Mouse (Mus musculus): ENCODE results near the gene Hspa13. TPM values are rescaled to one million over a fixed set of nuclear protein-coding genes. Genes with fewer than 3 reads are reported as not detected.

Gene Hspa13
- polyA plus RNA-seq (2015; fragmentation: Nextera tagmentation; extraction: Ambion mirVana) = 33.2 and 33.5 TPM in 2 replicates

DNA sequence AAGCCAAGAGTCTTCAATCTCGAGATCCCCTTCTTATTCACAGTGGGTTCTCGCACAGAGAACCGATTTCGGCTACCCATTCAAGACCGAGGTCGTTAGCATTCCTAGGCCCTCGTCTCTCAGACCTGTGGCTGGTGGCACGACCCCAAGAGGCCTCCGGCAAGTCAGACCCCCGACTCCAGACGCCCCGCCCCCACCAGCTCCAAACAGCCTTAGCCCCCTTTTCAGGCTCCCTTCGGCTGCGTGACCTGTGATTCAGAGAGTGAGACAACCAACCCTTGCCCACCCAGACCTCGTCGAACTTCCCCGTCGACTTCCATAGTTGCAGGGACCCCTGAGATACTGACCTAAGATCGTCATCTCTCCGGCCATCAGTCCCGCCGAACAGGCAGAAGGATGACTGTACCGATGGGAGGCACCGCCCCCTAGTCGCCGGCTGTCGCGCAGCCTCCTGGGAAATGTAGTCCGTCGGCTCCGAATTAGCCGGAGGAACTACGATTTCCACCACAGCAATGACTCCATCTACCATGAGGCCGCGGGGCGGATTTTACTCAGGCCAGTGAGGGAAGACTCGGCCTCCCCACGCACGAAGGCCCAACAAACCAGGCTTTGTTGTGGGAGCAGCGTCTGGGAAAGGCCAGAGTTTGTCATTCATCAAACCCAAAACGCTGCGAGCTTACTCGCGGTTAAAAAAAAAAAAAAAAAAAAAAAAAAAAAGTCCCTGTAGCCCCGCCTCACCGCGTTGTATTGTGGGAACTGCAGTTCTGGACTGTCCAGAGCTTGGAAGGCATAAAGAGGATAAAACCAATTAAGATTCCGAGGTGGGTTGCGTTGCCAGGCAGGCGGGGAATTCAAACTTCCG, at the start of gene Hspa13:
Gene Hspa13 (minus strand): TSS at position 717 of the 862 bp plus-strand sequence.
- Histone ChIP-seq H3K27ac (peak within 1 kb of the TSS; percentile 69), H3K4me1 (no peaks in the 10 kb centered on the region), H3K9me3 (no peaks in the 10 kb centered on the region), H3K9ac (peak within 1 kb of the TSS; percentile 58), H3K4me3 (peak within 1 kb of the TSS; percentile 81), H3K27me3 (no peaks in the 10 kb centered on the region), H3K4me2 (peak within 1 kb of the TSS; percentile 75), H3K36me3 (0 out of 2 replicates have a peak, but pooled peaks cover 12% of the 10 kb centered on the region)
- ATAC-seq (ENCODE audit: borderline replicate concordance, extremely low read depth, low FRiP score, low TSS enrichment) = peak; percentile 99
- under 1% methylated on average over 51 of the region's 51 CpGs for WGBS

DNA sequence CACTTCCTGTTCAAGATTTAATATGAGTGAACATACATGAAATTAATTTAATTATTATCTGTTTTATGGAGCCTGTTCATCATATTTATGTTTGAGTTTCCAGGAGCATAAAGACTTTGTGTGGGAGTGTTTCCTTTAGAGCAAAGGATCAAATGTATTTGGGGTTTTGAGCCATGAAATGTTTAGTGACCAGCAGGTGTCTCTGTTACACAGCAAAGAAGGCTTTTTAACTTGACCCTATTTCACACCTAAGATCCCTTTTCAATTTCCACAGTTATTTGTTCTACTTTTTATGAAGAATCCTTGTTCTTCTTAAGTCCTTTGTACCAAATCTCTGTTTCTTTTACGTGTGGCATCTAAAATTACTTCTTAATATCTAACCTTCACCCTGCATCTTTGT, 12.4 kb upstream of the Hspa13 start:
- H3K4me3 ChIP-seq = no peak overlapping the region
- WGBS = 27% methylated on average over 1 of the region's 1 CpGs
- H3K27me3 ChIP-seq = no peaks in the 10 kb centered on the region
- H3K4me1 ChIP-seq = no peaks in the 10 kb centered on the region
- no peak for ATAC-seq (ENCODE audit: borderline replicate concordance, extremely low read depth, low FRiP score, low TSS enrichment)
- no peaks in the 10 kb centered on the region for H3K36me3 ChIP-seq
- no peak overlapping the region for H3K9ac ChIP-seq
- H3K9me3 ChIP-seq = no peaks in the 10 kb centered on the region
- H3K4me2 ChIP-seq = no peak overlapping the region
- H3K27ac ChIP-seq = no peak overlapping the region

DNA sequence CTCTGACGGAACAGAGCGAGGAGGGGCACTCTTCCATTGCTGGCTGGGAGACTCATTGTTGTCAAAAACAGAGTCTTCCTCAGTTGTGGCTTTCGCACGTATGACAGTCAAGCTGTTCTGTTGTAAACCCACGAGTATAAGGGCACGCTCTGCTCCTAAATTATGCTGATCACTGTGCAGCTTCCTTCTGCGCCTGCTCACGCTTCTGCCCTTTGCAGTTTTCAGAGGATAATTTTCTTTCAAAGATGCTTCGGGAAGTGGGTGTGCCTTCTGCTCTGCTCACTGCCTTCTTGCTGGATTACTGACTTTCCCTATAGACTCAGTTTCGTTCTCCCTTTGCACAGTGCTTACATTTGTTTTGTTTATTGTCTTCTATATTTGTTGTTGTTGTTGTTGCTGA, 6.3 kb upstream of the Hspa13 start:
- 88% methylated on average over 10 of the region's 10 CpGs for WGBS
- Histone ChIP-seq H3K27me3 (no peaks in the 10 kb centered on the region), H3K9me3 (no peaks in the 10 kb centered on the region), H3K4me3 (no peak overlapping the region), H3K27ac (no peak overlapping the region), H3K36me3 (no peaks in the 10 kb centered on the region), H3K4me1 (no peaks in the 10 kb centered on the region), H3K9ac (no peak overlapping the region), H3K4me2 (no peak overlapping the region)
- no peak for ATAC-seq (ENCODE audit: borderline replicate concordance, extremely low read depth, low FRiP score, low TSS enrichment)

DNA sequence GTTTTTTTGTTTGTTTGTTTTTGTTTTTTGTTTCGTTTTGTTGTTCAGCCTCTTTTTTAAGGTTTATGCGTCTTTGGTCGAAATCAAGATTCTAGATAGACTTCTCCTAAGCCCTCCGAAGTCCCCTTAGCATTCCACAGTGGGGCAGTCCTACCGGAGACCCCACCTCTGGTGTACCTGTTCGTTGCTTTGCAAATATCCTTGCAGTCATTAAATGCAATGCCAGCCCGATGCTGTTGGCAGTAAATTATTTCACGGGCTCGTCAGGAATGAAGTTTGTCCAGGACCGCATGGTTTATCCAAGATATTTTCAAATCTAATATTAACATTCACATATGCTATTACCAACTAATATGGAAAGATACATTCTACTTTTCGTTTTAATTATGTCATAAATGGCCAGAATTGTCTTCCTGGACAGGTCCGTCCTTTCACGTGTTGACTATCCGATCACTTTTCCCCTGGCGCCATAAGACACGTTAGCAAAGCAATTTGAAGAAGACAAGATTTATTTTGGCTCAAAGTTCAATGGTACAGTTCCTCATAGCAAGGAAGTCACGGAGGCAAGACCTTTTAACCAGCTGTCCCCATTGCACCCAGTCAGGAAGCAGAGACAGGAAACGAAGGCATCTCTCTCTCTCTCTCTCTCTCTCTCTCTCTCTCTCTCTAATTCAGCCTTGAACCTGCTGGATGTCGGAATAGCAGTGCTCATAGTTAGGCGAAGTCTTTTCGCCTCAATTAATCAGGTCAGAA, 522 bp upstream of the Hspa13 start:
- Histone ChIP-seq H3K4me3 (peak overlapping the region; percentile 81), H3K4me1 (no peaks in the 10 kb centered on the region), H3K9ac (peak overlapping the region; percentile 40; the same call in 1 of the 2 replicates), H3K27me3 (no peaks in the 10 kb centered on the region), H3K4me2 (peak overlapping the region; percentile 75), H3K9me3 (no peaks in the 10 kb centered on the region), H3K27ac (peak overlapping the region; percentile 69), H3K36me3 (0 out of 2 replicates have a peak, but pooled peaks cover 10% of the 10 kb centered on the region)
- ATAC-seq (ENCODE audit: borderline replicate concordance, extremely low read depth, low FRiP score, low TSS enrichment) = peak; percentile 56; the same call in 1 of the 2 replicates
- 15% methylated on average over 21 of the region's 21 CpGs for WGBS

DNA sequence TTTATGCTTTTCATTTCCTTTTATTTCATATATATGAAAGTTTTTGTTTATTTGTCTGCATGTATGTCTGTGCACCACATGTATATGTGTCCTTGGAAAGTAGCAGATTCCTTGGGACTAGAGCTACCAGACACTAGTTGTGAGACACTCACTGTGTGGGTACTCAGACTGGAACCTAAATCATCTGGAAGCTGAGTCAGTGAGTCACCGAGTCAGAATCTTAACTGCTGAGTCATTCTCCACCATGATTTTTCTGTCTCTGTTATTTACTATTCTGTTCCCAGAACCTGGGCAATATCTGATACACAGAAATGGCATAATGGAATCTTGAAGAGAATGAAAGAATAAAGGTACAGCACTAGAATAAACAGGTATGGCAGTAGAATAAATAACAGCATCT, 14.0 kb downstream of the Hspa13 start:
- no peak for ATAC-seq (ENCODE audit: borderline replicate concordance, extremely low read depth, low FRiP score, low TSS enrichment)
- Histone ChIP-seq H3K36me3 (peaks cover 16% of the 10 kb centered on the region), H3K4me1 (no peaks in the 10 kb centered on the region), H3K4me2 (no peak overlapping the region), H3K9me3 (no peaks in the 10 kb centered on the region), H3K27me3 (no peaks in the 10 kb centered on the region), H3K9ac (no peak overlapping the region), H3K4me3 (no peak overlapping the region), H3K27ac (no peak overlapping the region)
- 55% methylated on average over 1 of the region's 1 CpGs for WGBS

DNA sequence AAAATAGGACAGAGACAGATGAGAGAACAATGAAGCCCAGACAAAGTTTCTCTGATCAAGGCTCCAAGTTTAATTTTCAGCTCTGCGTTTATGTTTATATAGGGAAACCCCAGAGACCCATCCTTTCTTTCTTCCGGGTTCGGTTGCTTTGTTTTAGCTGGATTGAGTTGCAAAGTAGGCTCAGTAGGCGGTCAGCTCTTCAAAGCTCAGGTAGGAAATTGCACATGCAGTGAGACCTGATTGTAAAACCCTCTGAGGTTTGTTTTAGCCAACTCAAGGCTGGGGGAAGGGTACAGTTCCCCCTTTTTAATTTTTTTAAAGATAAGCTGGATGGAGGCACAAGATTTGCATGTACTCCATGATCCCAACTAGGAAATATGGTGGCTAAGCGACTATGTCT, 16.8 kb downstream of the Hspa13 start:
- H3K27ac ChIP-seq = no peak overlapping the region
- no peaks in the 10 kb centered on the region for H3K36me3 ChIP-seq
- no peaks in the 10 kb centered on the region for H3K9me3 ChIP-seq
- H3K4me3 ChIP-seq = no peak overlapping the region
- no peaks in the 10 kb centered on the region for H3K4me1 ChIP-seq
- WGBS = 57% methylated on average over 5 of the region's 5 CpGs
- H3K27me3 ChIP-seq = no peaks in the 10 kb centered on the region
- no peak overlapping the region for H3K4me2 ChIP-seq
- no peak overlapping the region for H3K9ac ChIP-seq
- ATAC-seq (ENCODE audit: borderline replicate concordance, extremely low read depth, low FRiP score, low TSS enrichment) = no peak

DNA sequence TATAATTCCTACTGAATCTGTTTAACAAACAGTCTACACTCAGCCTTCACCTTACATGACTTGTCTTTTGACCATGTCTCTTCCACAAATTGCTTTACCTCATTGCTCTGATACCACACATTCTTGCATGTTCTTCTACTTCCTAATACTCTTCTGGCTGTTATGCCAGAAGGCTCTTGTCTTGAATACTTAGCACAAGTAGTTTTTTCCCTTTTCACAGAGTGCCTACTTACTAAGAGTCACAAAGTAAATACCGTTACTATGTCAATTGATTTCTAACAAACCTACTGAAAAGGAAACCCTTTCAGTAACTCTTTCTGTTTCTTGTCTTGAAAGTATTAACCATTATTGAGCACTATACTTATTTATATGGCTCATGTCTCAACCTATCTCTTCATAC, 18.0 kb downstream of the Hspa13 start:
- Histone ChIP-seq H3K27me3 (no peaks in the 10 kb centered on the region), H3K4me3 (no peak overlapping the region), H3K36me3 (no peaks in the 10 kb centered on the region), H3K4me1 (no peaks in the 10 kb centered on the region), H3K9ac (no peak overlapping the region), H3K27ac (no peak overlapping the region), H3K9me3 (no peaks in the 10 kb centered on the region), H3K4me2 (no peak overlapping the region)
- ATAC-seq (ENCODE audit: borderline replicate concordance, extremely low read depth, low FRiP score, low TSS enrichment) = no peak
- 68% methylated on average over 1 of the region's 1 CpGs for WGBS

DNA sequence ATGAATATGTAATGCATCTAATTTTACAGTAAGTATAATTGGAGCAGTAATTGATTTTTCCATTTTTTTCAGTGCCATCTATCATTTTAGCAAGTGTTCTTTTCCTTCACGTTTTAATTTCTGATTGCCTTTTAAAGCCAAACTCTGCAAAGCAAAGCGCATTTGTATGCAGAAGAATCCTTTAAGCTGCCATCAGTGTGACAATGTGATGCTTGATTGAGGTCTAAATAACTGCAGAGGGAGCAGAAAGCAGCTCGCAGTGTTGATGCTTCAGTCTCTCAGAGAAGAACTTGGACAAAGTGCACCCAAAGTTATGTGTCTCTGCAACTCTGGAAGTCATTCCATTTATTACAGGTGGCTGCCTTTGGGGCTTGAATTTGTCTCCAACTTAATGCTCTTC, 22.9 kb downstream of the Hspa13 start:
- H3K27me3 ChIP-seq = no peaks in the 10 kb centered on the region
- no peak overlapping the region for H3K4me3 ChIP-seq
- no peak overlapping the region for H3K27ac ChIP-seq
- ATAC-seq (ENCODE audit: borderline replicate concordance, extremely low read depth, low FRiP score, low TSS enrichment) = no peak
- no peak overlapping the region for H3K9ac ChIP-seq
- WGBS = 44% methylated on average over 3 of the region's 3 CpGs
- no peak overlapping the region for H3K4me2 ChIP-seq
- no peaks in the 10 kb centered on the region for H3K36me3 ChIP-seq
- H3K4me1 ChIP-seq = no peaks in the 10 kb centered on the region
- no peaks in the 10 kb centered on the region for H3K9me3 ChIP-seq

DNA sequence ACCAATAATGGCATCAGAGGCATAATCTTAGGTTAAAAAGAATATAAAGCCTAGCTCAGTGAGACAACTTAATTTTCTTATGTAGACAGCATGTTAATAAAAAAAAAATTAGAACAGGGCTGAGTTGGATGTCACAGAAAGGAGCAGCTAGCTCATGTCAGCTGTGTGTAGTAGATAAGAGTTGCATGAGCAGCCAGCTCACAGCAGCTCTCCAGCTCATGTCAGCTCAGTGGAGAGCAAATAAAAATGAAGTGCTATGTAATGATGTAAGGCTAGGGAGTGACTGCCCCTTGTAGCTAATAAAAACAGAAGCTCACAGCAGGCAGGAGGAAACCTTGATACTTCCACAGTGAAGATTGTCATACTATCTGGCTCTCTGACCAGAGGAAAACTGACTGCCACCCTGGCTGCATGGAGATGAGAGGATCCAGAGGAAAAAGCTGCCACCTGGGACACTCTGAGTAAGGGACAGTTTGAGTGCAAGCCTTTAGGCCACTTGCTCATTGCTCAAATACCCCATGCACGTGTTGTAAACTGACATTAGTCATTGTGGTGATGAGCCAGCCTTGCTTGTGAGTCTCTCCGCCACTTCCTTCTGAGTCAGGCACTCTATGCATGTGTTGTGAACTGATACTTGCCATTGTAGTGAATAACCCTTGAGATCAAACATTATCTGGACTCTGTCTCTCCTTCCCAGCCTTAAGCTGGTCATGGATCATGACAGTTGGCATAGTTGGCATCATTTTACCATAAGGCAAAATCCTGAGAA, 49.3 kb downstream of the Hspa13 start:
- WGBS = 38% methylated on average over 2 of the region's 2 CpGs
- ATAC-seq (ENCODE audit: borderline replicate concordance, extremely low read depth, low FRiP score, low TSS enrichment) = peak; percentile 91; the same call in 1 of the 2 replicates

DNA sequence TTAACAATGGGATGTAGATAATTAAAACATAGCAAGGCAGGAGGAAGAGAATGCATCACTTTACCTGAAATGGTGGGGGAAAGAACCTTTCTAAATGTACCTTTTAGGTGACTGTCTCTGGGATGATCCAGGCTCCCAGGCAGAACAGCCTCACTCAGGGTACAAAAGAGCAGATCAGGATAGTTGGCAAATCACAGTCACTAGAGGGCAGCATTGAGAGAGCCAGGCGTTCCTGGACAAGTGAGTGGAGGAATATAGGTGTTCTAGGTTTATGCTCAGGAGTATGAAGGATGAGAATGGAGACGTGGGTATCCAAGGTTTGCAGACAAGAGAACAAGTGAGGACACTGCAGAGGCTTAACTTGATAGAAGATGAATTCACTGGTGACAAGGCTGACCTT, 70.7 kb downstream of the Hspa13 start:
- ATAC-seq (ENCODE audit: borderline replicate concordance, extremely low read depth, low FRiP score, low TSS enrichment) = no peak
- Histone ChIP-seq H3K9me3 (no peaks in the 10 kb centered on the region), H3K36me3 (no peaks in the 10 kb centered on the region), H3K9ac (no peak overlapping the region), H3K4me2 (no peak overlapping the region), H3K27me3 (no peaks in the 10 kb centered on the region), H3K4me1 (no peaks in the 10 kb centered on the region), H3K4me3 (no peak overlapping the region), H3K27ac (no peak overlapping the region)
- WGBS = 5% methylated on average over 2 of the region's 2 CpGs

More for the DNA sequence above, 49.3 kb downstream of the Hspa13 start:
- no peak overlapping the region for H3K4me3 ChIP-seq
- H3K27me3 ChIP-seq = no peaks in the 10 kb centered on the region
- no peak overlapping the region for H3K27ac ChIP-seq
- H3K9me3 ChIP-seq = no peaks in the 10 kb centered on the region
- H3K4me1 ChIP-seq = 0 out of 2 replicates have a peak, but pooled peaks cover 3% of the 10 kb centered on the region
- no peak overlapping the region for H3K9ac ChIP-seq
- no peak overlapping the region for H3K4me2 ChIP-seq
- H3K36me3 ChIP-seq = no peaks in the 10 kb centered on the region
